Mouse (Mus musculus) brain, embryonic 18.5 days (tissue): ENCODE results near the gene Ckb.
A peak's percentile ranks its signal among the peaks of the same experiment; 100 is the strongest.
"Not testable (repeated sequence)": the region's sequence is repeated elsewhere in the genome, so short reads cannot be mapped to it uniquely, and the experiment has no call there.

ENCODE experiments used
- DNase-seq: peaks from one replicate; pipeline ENCODE4 v3.0.0-alpha.2; 2012; ENCODE audit warnings: low read depth, low spot score

Gene Ckb

DNA sequence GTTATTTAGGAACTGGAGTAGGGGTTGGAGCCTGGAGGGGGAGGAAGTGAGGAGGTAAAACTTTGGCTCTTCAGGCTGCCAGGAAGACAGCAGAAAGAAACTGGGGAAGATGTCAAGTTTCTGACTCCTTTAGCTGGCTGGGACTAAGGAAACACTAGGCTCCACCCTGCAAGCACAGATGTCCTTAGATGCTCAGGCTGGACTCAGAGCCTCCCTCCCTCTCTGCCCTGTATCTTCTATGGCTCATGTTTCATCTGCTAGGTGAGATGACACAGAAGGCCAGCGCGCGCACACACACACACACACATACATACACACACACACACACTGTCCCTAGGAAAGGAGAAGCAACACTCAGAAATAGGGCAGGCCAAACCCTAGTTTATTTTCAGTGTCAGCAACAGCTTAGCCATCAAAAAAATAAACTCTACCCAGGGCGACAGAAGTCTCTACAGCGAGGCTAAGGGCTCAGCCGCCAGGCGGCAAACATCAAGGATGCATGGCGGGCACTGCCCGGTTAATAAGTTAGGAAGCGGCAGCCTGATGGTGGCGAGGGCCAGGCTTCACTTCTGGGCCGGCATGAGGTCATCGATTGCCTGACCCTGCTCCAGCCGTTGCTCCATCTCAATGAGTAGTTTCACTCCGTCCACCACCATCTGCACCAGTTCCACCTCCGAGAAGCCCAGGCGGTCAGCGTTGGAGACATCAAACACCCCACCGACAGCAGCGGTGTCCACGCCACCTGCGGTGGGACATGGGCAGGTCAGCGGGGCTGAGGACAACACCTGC is 2.9 kb downstream of the Ckb start:
- no peak for DNase-seq

GRCm38 (mm10) chr12:111668457-111668912 is 3.7 kb downstream of the Ckb start:
- DNase-seq, result peak; percentile 78

DNA sequence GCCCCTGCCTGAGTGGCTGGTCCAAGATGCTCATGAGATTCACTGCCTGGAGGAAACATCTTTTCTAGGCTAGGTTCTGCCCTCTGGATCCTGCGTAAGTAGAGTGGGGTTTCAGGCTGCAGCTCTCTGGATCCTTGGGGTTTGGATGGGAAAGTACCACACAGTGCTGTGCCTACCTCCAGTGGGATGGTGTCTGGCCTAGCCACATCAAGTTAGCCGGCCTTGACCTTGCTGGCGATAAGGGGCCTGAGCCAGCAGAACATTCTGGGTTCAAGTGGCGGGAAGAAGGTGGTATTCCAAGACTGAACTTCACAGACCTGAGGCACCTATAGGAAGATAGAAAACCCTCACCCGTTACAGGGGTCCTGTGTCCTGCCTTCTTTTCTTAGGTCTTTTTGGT is 4.7 kb downstream of the Ckb start:
- DNase-seq, result no peak

DNA sequence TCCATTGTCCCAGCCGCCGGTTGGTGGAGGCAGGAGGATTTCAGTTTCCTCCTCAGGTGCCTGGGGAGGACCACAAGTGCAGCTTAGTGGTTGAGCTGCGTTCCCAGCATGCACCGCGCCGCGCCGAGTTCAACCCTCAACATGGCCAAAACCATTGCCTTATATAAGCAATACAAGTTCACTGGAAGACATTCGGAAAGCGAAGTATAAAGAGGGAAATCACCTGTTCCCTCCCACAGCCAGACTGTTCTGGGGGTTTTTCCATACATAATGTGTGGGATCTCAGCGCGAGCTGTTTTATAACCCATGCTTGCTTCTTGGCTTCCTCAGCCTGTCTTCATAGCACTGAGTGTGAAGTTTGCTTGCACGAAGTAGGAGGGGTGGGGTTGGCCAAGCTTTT is 5.8 kb downstream of the Ckb start:
- DNase-seq, result no peak

DNA sequence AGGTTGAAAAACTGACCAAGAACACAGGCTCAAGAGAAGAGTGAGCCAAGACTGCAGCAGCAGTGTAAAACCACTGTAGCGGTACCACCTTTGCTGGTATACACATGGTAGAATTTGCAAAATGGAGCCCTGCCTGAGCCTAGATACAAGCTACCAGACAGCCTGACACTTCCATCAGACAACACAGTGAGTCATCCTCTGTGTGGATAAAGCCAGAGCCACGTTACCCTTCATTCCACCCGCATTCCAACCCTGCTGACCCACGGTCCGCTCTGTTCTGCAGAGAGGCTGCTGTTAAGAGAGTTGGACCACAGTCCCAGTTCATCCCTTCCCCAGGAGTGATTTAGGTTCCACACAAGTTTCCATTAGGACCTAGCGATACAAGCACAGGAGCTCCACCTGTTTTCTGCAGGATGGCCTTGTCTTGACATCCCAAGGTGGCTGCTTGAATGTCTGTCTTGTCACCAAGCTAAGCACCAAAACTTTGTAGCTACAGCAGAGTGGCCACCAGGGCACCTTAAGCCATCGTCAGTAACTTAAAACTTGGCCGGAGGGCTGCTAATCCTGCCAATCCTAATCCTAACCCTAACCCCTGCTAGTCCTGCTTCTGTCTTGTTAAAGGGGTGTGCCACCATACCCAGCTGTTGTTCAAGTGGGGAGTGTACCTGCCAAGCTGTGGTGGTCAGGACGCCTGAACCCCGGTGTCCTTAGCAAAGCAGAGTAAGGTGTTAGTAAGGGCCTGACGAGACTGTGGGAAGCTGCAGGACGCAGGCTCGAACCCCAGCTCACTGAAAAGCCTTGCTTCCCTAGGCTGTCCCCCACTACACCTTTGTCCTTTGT is 6.9 kb downstream of the Ckb start:
- no peak for DNase-seq

GRCm38 (mm10) chr12:111664144-111664634 is 7.9 kb downstream of the Ckb start:
- DNase-seq, result no peak

GRCm38 (mm10) chr12:111663228-111664143 is 8.7 kb downstream of the Ckb start:
- no peak for DNase-seq

DNA sequence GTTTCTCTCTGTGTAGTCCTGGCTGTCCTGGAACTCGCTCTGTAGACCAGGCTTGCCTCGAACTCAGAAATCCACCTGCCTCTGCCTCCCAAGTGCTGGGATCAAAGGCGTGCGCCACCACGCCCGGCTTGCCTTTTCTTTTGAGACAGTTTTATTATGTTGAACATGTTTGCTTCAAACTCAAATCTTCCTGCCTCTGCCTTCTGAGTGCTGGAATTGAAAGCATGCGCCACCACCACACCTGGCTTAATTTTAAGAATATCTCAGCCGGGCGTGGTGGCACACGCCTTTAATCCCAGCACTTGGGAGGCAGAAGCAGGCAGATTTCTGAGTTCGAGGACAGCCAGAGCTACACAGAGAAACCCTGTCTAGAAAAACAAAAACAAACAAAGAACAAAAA is 10.6 kb downstream of the Ckb start:
- DNase-seq, result not testable (repeated sequence)

DNA sequence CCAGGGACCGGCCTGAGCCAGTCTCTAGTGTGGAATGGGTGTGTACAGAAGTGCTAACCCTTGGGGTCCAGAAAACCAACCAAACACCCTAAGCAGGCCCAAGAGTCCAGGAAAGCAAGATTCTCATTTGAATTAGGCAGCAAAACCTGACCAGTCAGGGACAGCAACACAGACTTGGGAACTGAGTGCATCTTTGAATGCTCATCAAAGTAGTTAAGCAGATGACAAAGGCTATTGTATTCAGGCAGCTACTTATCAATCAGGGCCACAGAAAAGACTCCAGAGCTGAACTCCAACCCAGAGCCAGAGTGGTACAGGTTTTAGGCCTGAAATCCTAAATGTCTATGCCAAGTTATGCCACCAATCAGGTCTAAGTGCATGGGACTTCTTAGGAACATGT is 11.5 kb downstream of the Ckb start:
- no peak for DNase-seq

DNA sequence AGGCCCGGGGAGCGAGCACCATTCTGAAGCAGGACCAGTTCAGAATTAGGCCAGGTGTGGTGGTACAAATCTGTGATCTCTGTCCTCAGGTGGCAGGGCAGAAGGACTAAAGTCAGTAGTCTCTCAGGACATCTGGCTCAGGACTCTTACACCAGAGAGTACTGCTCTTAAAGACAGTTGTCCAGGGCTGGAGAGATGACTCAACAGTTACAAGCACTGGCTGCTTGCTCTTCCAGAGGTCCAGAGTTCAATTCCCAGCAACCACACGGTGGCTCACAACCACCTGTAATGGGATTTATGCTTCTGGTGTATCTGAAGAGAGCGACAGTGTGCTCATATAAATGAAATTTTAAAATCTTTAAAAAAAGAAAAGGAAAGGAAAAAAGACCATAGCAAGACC is 12.8 kb downstream of the Ckb start:
- DNase-seq, result no peak

- no peak for DNase-seq
Observed at GRCm38 (mm10) chr12:111655695-111656094, 16.4 kb downstream of the Ckb start.

DNA sequence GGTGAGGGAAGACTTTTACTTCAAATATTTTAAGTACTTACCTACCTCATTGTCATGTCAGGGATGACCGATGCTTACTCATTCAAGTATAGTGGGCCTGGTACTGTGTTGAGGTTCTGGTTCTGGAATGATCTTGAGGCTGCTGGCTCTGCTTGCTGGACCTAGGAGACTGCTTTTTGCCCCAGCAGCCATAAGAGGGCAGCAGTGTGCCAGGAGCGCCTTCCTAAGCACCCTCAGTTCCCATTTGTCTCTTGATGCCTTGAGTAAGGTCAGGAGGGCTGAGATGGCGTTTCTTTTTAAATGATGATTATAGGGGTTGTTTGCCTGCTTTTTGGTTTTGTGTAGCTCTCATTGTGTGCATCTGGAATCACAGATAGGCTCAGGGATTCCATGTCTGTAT is 18.7 kb downstream of the Ckb start:
- DNase-seq, result no peak

- no peak for DNase-seq
Observed at GRCm38 (mm10) chr12:111652953-111653352, 19.2 kb downstream of the Ckb start.

- no peak for DNase-seq
Observed at GRCm38 (mm10) chr12:111648061-111648645, 24.0 kb downstream of the Ckb start.
